Mouse (Mus musculus) natural killer cell, adult 2 months (primary cell): Measurements from ENCODE around the gene Kifc3.
"Not testable (repeated sequence)": the region's sequence is repeated elsewhere in the genome, so short reads cannot be mapped to it uniquely, and the experiment has no call there.

ENCODE experiments used
- DNase-seq, 2 experiments: peaks; one replicate each; pipeline ENCODE4 v3.0.0; 2022; ENCODE audit warnings: low spot score in 2 of 2

The Kifc3 gene

DNA sequence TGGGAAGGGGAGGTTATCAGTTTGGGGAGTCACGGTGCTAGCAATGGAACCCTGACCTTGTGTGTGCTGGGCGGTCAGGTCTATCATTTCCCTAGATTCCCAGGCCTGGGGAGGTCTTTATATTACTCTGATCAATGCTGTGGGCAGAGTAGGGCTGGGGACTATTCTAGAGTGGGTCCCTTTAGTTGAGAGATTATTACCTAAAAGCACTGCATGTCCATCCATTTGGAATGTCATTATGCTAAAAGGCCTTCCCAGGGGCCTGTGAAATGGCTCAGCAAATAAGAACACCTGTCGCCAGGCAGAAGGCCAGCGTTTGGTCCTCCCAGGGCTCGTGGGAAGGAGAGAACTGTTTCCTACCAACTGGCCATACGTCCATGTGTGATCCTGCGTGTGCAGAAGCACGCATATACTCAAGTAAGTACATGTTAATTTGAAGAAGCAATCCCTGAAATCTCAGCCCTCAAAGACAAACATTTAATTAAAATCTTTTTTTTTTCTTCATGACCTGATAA lies 499 bp downstream of the Kifc3 start:
- DNase-seq = no peak

DNA sequence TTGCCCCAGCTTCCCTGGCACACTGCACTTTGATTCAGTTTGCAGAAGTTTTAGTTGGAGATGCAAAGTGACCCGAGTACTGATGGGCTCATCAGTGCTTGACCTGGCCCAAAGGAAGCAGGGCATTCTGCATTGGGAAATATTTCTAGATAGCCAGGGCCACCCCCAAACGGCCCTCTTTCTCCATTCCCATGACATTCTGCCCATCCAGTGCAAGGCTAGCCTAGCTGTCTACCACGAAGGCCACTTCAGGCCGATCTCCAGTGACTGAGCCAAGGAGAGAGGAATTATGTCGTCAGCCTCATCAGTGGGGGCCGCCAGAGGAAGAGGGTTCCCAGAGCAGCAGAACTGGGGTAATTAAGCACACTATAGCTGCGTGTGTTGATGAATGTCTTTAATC lies 1.1 kb downstream of the Kifc3 start:
- DNase-seq = no peak

DNA sequence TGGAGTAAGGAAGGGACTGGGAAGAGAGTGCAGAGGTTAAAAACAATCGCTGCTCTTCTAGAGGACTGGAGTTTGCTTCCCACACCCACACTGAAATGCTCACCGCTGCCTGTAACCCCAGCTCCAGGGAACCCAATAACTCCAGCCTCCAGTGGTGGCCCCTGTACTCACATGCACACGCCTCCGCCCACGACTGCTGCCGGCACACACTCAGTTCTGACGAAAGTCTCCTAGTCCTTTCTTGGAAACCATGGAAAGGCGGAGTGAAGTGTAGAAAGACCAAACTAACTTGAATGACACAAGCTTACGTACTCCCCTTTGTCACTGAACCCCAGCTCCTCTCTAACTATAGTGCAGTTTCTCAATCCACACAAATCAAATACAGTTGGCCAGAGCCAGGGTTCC lies 2.6 kb downstream of the Kifc3 start:
- DNase-seq = no peak

DNA sequence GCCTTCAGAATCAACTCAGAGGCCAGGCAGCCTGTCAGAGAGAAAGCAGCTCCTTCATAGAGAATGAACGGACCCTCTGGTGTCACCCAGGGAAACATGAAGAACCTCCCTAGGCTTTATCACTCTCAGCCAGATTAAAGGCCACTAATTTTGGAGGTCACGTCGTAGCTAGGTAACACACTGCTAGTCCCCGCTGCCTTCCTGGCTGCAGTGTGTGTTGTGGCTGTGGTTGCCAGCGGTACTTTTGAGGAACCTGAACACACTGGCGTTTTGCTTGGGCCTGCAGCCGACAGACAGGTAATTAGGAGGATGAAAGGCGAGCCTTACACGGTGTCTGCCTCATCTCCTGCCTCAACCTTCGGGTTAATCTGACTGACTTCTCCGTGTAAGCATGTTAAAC lies 6.9 kb downstream of the Kifc3 start:
- DNase-seq = no peak

DNA sequence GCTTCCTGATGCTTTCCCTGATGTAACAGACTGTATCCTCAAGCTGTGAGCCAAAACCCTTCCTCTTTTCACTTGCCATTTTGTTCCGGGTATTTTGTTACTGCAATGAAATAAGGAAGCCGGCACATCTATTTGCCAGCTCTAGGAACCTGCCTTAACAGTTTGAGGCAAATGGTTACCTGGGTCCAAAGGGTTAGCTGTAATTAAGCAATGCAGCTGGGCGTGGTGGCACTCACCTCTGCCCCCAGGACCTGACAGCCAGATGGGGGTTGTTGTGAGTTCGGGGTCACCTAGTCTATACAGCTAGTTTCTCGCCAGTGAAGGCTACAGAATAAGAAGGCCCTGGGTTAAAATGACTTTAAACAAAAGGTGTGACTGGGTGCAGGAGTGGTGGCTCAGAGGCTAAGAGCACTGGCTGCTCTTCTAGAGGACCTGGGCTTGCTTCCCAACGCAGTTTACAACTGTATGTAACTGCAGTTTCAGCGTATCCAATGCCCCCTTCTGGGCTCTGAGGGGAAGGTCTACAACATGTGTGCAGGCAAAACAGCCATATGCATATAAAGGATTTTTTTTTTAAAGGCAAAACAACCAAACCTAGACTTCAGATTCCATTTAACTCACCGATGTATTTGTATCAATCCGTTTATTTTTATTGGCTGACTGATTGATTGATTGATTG lies 11.0 kb downstream of the Kifc3 start:
- DNase-seq = no peak

DNA sequence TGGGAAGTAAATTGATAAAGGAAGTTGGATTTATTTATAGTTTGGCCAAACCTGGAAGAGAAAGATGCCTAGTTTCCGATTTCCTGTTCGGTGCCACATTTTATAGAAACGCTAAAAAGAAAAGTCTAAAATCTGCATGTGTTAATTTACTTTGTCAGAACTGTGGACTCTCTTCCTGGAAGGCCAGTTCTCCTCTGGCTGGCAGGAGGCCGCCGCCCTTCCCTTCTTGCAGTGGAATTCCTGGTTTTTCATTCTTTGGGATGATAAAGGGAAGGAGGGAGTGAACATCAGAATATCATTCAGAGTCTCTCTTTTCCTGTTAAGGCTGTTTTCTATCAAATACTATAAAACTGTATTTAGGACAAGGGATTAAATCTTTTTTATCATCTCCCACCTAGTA lies 15.0 kb downstream of the Kifc3 start:
- DNase-seq = no peak

DNA sequence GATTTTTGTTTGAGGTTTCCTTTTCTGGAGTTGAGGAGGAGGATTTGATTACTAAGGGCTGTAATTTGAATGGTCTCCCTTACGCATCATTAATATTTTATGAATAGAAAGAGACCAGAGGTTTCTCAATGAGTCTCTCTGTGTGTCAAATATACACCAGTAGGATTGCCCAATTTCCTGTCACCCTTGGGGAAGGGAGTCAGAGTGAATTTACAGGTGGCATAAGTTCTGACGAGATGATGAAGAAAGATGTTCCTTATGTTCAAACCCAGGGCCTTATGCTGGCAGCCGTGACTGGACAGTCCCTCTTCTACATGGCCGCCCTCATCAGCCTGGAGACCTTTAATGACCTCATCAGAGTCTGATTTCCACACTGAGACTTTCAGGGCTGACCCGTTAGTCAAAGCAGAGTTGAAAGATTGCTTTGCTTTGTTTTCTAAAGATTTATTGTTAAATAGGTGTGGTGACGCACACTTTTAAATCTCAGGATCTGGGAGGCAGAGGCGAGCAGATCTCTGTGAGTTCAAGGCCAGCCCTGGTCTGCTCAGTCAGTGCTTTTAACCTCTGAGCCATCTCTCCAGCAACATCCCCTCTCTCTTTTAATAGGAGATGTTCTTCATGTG lies 16.6 kb downstream of the Kifc3 start:
- no peak for DNase-seq

DNA sequence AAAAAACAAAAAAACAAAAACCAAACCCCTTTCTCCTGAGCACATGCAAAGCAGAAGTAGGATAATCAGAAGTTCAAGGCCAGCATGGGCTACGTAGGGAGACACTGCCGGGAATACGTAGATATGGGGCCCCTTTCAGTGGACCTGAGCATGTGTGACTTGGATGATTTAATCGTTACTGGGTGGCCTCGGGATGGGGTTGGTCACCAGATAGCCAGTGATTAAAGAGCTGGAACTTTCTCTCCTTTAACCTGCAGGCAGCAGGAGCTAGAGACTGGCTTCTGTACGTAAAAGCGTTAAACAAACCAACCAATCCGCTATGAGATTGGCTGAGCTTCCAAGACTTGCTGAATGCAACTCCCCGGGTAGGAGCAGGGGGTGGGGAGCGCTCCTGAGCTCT lies 17.5 kb downstream of the Kifc3 start:
- no peak for DNase-seq

DNA sequence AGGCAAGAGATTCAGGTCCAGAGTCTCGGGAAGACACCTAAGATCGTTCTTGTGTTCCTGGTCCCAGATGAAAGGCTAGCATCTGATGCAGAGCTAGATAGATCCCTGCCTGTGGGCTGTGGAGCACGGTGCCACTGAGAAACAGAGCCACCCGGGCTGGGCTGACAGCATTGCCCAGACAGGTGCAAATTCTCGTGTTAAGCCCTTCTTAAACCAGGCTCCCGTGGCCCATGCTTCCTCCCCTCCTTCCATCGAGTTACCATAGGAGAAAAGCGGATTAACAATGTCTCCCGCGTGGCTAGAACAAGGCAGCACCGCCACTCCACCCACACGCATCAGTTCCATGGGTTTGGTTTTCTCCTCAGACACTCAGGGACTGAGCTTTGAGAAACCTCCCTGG lies 18.4 kb downstream of the Kifc3 start:
- no peak for DNase-seq

DNA sequence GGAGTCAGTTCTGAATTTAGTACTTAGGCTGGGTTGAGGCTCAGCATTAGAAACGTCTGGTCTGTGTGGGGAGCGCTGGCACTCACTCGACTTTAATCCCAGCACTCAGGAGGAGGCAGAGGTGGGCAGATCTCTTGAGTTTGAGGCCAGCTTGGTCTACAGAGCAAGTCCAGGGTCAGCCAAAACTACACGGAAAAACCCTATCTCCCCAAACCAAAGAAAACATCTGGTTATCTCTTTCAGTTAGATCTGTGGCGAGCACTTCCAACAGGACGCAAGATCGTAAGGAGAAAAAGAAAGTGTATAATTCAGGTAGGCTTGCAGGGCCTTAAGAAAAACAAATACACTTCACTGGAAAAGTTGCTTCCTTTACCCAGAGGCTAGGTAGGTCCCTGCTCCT lies 20.8 kb downstream of the Kifc3 start:
- DNase-seq = no peak

DNA sequence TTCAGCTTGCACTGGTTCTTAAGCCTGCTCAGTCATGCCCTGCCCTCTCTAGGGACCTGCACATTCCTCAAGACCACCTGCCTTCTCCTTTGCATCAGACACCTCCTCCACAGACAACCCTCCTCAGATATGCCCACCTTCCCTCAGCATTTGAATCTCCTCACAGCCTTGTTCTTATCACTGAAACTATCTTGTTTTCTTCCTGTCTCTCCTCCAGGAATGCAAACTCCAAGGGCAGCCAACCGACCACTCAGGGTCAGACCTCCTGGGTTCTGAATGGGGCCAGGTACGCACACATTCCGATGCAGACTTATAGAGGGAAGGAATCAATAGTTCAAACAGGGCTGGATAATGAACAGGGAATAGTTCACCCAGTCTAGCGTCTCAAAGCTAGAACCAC lies 24.4 kb downstream of the Kifc3 start:
- no peak for DNase-seq

DNA sequence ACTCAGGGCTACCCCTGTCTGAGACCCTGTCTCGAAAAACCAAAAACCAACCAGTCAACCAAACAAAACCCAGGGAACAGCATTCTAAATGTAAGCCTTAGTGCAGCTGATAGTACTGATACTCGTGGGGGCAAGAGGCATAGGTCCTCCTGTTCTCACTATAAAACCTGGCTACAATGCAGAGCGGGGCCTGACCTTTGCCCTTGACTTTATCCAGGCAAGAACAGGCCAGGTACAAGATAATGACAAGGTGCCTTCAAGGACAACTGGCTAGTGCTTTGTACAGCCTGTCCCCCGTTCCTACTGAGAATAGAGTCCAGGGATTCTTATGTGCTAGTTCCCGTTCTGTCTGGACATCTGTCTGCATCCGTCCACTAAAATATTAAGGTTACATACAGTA lies 25.6 kb downstream of the Kifc3 start:
- DNase-seq = no peak

DNA sequence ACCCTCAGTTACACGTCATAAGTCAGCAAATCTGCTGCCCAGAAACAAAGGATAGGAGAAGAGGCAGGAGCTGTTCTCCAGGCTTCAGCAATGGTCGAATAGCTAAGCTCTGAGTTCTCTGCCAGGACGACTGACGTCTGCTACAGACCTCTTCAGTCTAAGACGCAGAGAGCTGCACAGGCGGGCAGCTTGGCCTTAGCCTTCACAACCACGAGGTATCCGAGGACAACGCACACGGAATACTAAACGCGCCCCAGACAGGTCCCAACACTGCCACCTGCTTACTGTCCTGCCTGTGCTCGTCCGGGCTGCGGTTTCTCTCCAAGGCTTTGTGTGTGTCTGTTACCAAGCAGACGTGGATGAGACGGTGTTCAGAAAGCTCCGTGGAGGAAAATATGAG lies 26.8 kb downstream of the Kifc3 start:
- no peak for DNase-seq

DNA sequence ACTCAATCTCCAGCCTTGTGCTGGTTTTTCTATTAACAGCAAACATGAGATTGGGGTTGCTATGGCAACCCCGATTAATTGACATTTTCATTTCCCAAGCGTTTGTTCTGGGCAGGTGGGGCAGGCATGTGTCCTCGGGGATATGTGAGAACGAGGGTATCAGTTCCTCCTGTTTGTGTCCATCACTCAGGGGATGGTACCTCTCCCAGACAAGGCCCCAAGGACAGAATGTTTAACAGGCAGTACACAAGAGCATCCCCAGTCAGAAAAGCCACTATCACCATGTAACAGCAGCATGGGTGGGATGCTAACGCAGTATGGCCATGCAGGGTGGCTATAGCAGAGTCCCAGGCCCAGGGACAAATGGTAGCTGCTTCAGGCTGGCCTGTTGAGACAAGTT lies 27.3 kb downstream of the Kifc3 start:
- no peak for DNase-seq

DNA sequence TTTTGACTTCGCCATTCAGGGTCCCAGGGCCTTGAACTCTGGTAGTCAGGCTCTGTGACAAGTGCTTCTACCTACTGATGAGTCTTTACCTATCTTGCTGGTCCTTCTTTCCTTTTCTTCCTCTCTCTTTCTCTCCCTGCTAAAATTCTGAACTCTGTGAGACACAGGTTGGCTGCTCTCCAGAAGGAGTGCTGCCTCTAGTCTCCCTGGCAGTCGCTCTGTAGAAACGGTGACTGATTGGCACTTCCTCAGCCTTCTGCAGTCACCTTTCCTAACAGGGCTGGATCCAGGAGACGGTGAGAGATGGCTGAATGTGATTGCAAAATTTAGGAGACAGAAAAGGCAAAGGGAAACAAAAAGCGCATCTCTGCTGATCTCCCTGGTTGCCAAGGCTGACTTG lies 30.2 kb downstream of the Kifc3 start:
- no peak for DNase-seq

DNA sequence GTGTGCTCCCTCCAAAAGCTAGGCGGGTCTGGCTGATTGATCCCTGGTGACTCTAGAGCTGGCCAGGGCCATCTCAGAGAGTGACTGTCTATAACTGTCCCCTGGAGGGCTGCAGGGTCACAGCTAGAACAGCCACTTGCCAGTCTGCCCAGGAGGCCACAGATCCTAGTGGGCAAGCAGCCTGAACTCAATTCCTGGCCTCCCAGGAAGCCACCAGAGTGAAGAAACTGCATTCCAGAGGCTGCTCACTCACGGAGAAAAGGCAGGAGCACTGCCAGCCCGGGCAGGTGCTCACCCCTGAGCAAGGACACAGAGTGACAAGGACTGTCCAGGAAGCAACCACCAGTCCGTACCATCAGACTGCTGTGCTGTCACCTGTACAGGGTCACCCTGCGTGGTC lies 34.9 kb downstream of the Kifc3 start:
- DNase-seq = no peak

DNA sequence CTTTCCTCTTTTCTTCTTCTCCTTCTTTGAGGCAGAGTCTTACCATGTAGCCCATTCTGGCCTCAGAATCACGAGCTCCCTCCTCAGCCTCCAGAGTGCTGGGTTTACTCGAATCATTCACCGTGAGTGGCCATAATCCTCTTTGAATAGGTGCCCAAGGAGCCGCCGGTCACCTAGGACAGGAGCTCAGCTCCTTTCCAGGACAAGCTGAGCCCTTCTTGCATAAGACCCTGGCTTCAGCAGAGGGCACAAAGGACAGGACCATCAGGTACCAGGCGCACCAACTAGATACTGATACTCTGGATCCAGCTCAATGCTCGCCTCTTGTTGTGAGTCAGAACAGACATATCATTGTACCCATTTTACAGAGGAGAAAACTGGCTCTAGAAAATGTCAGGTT lies 36.2 kb downstream of the Kifc3 start:
- no peak for DNase-seq

DNA sequence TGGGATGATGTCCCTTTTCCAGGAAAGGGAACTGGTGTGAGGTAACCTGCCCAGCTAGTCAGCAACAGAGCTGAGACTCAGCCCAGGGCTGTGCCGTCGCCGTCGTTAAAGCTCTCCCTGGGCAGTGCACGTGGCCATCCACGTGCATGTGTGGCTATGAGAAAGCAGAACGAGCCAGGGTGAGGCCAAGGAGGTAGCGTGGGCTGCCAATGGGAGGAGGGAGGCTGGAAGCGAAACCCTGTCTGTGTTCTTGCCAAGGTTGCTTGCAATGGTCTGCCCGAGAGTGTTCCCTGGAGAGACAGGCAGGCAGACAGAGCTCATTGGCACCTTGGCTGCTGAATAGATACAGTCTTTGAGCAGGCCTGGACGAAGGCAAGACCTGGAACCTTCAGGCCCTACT lies 36.7 kb downstream of the Kifc3 start:
- DNase-seq = no peak

DNA sequence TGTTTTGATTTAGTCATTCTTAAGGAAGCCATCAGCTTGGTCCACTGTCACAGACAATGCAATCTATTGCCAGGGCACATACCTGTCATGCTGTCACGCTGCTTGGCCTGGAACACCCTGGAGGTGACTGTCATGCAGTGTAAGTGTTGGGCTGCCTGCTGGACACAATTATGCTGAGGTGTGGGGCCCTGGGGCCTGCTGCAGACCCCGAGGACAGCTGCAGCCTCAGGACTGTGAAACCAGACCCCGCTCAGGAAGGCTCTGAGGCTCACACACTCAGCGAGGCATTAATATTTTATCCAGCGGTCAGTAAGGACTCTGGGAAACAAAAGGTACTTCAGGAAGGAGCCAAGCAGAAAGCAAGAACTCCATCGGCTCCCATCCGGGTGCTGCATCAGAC lies 38.1 kb downstream of the Kifc3 start:
- no peak for DNase-seq

DNA sequence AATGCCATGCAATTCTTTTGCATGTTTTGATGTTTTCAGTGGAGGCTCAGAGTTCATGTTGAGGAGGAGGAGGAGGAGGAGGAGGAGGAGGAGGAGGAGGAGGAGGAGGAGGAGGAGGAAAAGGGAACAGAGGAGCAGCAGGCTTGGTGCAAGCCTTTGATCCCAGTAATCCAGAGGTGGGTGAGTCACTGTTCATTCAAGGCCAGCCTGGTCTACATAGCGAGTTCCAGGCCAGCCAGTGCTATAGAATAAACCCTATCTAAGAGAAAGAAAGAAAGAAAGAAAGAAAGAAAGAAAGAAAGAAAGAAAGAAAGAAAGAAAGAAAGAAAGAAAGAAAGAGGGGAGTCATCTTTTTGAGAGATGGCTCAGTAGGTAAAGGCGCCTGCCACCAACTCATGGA lies 38.6 kb downstream of the Kifc3 start:
- not testable (repeated sequence) for DNase-seq

DNA sequence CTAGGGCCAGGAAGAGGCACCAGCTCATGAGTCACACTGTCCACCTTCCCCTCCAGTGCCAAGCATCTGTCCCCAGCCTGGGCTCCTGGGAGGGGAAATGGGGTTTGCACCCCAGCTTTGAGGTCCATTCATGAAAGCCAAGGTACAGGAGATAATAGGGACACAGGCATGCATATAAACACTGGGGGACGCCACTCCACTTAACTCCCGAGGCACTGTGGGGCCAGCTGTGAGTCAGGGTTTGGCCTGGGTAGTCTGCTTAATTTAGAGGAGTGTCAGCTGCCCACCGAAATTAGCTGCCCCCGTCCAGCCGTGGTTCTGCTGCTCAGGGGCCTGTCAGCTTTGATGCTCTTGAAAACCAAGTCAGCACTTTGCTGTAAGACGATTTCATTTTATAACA lies 39.8 kb downstream of the Kifc3 start:
- DNase-seq = no peak

DNA sequence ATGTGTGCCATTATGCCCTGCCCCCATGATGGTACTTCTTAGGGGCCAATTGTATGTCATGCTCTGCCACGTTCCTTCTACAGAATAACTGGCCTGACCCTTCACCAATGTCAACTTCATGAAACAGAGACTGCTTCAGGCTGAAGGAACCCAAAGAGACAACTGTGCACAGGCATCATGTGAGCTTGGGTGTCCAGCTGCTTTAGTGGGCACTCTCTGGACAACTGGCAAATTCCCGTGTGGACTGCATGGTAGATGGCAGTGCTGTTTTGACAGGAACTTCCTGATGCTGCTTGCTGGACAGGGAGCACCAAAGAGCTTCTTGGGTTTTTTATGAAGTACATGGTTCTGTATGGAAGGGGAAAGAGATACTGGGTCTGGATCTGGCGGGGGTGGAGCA lies 43.3 kb downstream of the Kifc3 start:
- DNase-seq = no peak

DNA sequence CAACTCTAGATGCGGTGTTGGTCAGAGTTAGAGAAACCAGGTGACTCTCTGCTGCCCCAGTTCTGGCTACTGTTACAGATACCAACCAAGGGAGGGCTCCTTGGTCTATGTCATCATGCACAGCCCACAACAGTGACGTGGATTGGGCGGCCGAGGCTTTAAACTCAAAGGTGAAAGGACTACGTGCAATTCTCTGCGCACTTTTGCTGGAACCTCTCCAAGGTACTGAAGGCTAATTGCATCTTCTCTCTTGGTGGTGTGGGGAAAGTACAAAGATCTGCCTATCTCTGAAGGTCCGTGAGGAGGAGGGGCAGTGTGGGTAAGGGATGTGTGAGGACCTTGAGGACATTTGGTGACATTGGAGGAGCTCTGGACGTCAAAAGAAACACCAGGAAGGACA lies 44.0 kb downstream of the Kifc3 start:
- DNase-seq = no peak

DNA sequence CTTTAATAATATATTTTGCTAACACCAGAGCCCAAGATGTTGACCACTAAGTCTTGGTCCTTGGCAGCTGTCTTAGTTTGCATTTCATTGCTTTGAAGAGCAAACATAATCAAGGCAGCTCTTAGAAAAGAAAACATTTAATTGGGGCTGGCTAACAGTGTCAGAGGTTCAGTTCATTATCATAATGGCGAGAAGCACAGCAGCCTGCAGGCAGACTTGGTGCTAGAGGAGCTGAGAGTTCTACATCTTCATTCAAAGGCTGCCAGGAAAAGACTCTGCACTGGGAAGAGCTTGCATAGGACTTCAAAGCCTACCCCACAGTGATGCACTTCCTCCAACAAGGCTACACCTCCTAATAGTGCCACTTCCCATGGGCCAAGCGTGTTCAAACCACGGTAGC lies 45.5 kb downstream of the Kifc3 start:
- no peak for DNase-seq
